Mouse (Mus musculus) erythroid progenitor cell, adult 5-6 weeks (primary cell): ENCODE results near the gene Aldh9a1. TPM values are rescaled to one million over a fixed set of nuclear protein-coding genes. Genes with fewer than 3 reads are reported as not detected.

Source experiments
- ATAC-seq: replicated peaks from 2 replicates; pipeline ENCODE4 v1.8.0; 2016; ENCODE audit warnings: moderate number of reproducible peaks, mild to moderate bottlenecking, moderate TSS enrichment, inconsistent platforms; ENCODE audit not compliant: poor library complexity, low FRiP score, severe bottlenecking
- total RNA-seq, 2 experiments: library from RNA; stranded (forward) in 1 of 2; stranded (reverse) in 1 of 2; fragments of 150-400 nt in 1 of 2; fragments of 186-747, 209-891 nt in 1 of 2; gene quantifications; 2 replicates each; pipeline versions ENCODE4 v1.2.3 to v1.2.4; 2015 to 2017; ENCODE audit warnings: low replicate concordance in 2 of 2

Gene Aldh9a1
- total RNA-seq (2015; ENCODE audit: low replicate concordance) (13.0 and 20.1 TPM in 2 replicates), total RNA-seq (2017; ENCODE audit: low replicate concordance) (9.4 and 11.8 TPM in 2 replicates)

- peak; percentile 99 for ATAC-seq
Observed at GRCm38 (mm10) chr1:167349815-167350596, at the start of gene Aldh9a1. Aldh9a1 (plus strand) TSS chr1:167349991.

GRCm38 (mm10) chr1:167300122-167300521, 49.7 kb upstream of the Aldh9a1 start:
- no peak for ATAC-seq

GRCm38 (mm10) chr1:167305501-167306137, 44.2 kb upstream of the Aldh9a1 start:
- ATAC-seq: no peak

- ATAC-seq: peak; percentile 68
Observed at GRCm38 (mm10) chr1:167306451-167307240, 43.1 kb upstream of the Aldh9a1 start.

GRCm38 (mm10) chr1:167307674-167308073, 42.1 kb upstream of the Aldh9a1 start:
- ATAC-seq: no peak

GRCm38 (mm10) chr1:167308261-167309054, 41.3 kb upstream of the Aldh9a1 start, which contains the start of gene Tmco1:
Tmco1 (plus strand) TSS chr1:167308378.
- ATAC-seq: peak; percentile 97

GRCm38 (mm10) chr1:167312367-167312766, 37.4 kb upstream of the Aldh9a1 start:
- no peak for ATAC-seq

GRCm38 (mm10) chr1:167313220-167313619, 36.6 kb upstream of the Aldh9a1 start:
- no peak for ATAC-seq

- ATAC-seq: no peak
Observed at GRCm38 (mm10) chr1:167321691-167322090, 28.1 kb upstream of the Aldh9a1 start.

GRCm38 (mm10) chr1:167328776-167329175, 21.0 kb upstream of the Aldh9a1 start:
- ATAC-seq: no peak

GRCm38 (mm10) chr1:167331106-167331505, 18.7 kb upstream of the Aldh9a1 start:
- no peak for ATAC-seq

GRCm38 (mm10) chr1:167336398-167336797, 13.4 kb upstream of the Aldh9a1 start:
- no peak for ATAC-seq

- ATAC-seq: 0 out of 2 replicates have a peak, but pooled peaks have one; percentile 62
Observed at GRCm38 (mm10) chr1:167337463-167338095, 12.2 kb upstream of the Aldh9a1 start.

GRCm38 (mm10) chr1:167339177-167339781, 10.5 kb upstream of the Aldh9a1 start:
- ATAC-seq: no peak

- peak; percentile 65; the same call in 1 of the 2 replicates for ATAC-seq
Observed at GRCm38 (mm10) chr1:167340111-167340787, 9.5 kb upstream of the Aldh9a1 start.

- ATAC-seq: peak; percentile 79
Observed at GRCm38 (mm10) chr1:167340910-167341528, 8.8 kb upstream of the Aldh9a1 start.

- ATAC-seq: no peak
Observed at GRCm38 (mm10) chr1:167342831-167343230, 7.0 kb upstream of the Aldh9a1 start.
